Mouse (Mus musculus) kidney, adult 2 months (tissue): ENCODE data around the gene Kcnh6.

Source experiments
- CTCF ChIP-seq: fragments of 200-500 bp; conservative IDR thresholded peaks from 2 replicates; pipeline ENCODE4 v1.5.1; 2011; ENCODE audit warnings: low read depth, mild to moderate bottlenecking, control low read depth, low read length, moderate library complexity, mixed read lengths; ENCODE audit not compliant: insufficient read depth, insufficient read length
- POLR2A ChIP-seq: fragments of 200-500 bp; IDR thresholded peaks from one replicate; pipeline ENCODE4 v1.6.1; 2011; ENCODE audit warnings: low read depth, low read length, control low read depth

DNA sequence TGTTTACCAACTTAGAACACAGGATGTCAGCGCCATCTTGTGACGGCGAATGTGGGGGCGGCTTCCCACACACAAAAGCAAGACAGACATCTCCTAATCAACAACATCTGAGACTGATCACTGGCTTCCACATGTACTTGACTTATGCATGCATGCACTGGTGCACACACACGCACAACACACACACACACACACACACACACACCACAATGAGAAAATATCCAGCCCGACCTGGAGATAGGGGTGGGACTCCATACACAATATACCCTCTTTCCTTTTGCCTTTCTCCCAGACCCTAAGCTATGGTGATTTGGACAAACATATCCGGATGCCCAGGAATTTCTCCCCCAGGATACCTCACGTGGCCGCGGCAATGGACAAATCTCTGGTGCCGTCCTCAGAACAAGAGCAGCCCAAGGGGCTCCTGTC lies 25.6 kb downstream of the Kcnh6 start:
- 0 out of 2 replicates have a peak, but pooled peaks have one; percentile 9 for TF ChIP-seq CTCF
- TF ChIP-seq POLR2A = no peak
